Comparison of ENCODE assay signal across 31 mouse cellular contexts in genomic region chr14:34770467-34770866, GRCm38 (mm10). TPM values are rescaled to one million over a fixed set of nuclear protein-coding genes. Genes with fewer than 3 reads are reported as not detected.
DNase-seq lines count a peak whose midpoint lies in the region; ATAC-seq and TF ChIP-seq lines count a peak whose summit lies in the region.
"Had no signal": no experiment of that assay in that cellular context is flagged by ENCODE, and none has a peak within 500 bp of the region (broad histone marks: within the 10 kb centered on the region; RNA-seq: fewer than 3 reads in every experiment).

No protein-coding gene starts in this region.

- no peak for ATAC-seq in hindbrain, embryonic 15.5 days (ENCODE audit: low FRiP score, low read depth)
- no peak for ATAC-seq in hindbrain, embryonic 16.5 days
- no peak for ATAC-seq in liver, postnatal 0 days
- no peak for ATAC-seq in megakaryocyte, adult 5-6 weeks (ENCODE audit: poor library complexity, severe bottlenecking)
- no peak for ATAC-seq in activated CD4-positive, CD25-positive, alpha-beta regulatory T cell, adult 4 months
- ATAC-seq: Patski had no signal

- peak overlapping the region; percentile 97; the same call in 1 of the 2 replicates for H3K4me2 ChIP-seq in hindbrain, embryonic 15.5 days
- H3K4me2 ChIP-seq in hindbrain, embryonic 16.5 days (ENCODE audit: low read length) = no peak overlapping the region
- no peak overlapping the region for H3K4me2 ChIP-seq in liver, postnatal 0 days (ENCODE audit: low read depth, low read length)

- H3K9me3 ChIP-seq in hindbrain, embryonic 15.5 days = no peaks in the 10 kb centered on the region
- no peaks in the 10 kb centered on the region for H3K9me3 ChIP-seq in hindbrain, embryonic 16.5 days (ENCODE audit: control insufficient read depth, low read length)
- H3K9me3 ChIP-seq in ES-E14 (ENCODE audit: control insufficient read depth, insufficient read depth, low read depth, low read length) = no peaks in the 10 kb centered on the region
- H3K9me3 ChIP-seq in liver, postnatal 0 days (ENCODE audit: low read length) = no peaks in the 10 kb centered on the region
- H3K9me3 ChIP-seq: embryonic facial prominence, embryonic 10.5 days; forebrain, embryonic 15.5 days; heart, embryonic 12.5 days; hindbrain, embryonic 13.5 days; intestine, embryonic 15.5 days; limb, embryonic 13.5 days; midbrain, embryonic 12.5 days; neural tube, embryonic 13.5 days; stomach, embryonic 15.5 days had no signal

- no peak overlapping the region for H3K4me3 ChIP-seq in hindbrain, embryonic 15.5 days
- H3K4me3 ChIP-seq in hindbrain, embryonic 16.5 days (ENCODE audit: low read length) = no peak overlapping the region
- no peak overlapping the region for H3K4me3 ChIP-seq in ES-E14 (ENCODE audit: insufficient read depth in 1 of 2, low read depth in 1 of 2, low read length in 2 of 2, poor library complexity in 1 of 2, severe bottlenecking in 1 of 2)
- H3K4me3 ChIP-seq in liver, postnatal 0 days (ENCODE audit: low read depth, low read length) = no peak overlapping the region

- no peak for TF ChIP-seq CTCF in liver, postnatal 0 days (IDR thresholded peaks at IDR 0.05; ENCODE audit: low read depth)

- TF ChIP-seq EP300 in liver, postnatal 0 days (IDR thresholded peaks at IDR 0.05; ENCODE audit: low read depth) = no peak

- H3K4me1 ChIP-seq in hindbrain, embryonic 15.5 days (replicated peaks) = peaks cover 16% of the 10 kb centered on the region
- peaks cover 2% of the 10 kb centered on the region; the same call in 1 of the 2 replicates for H3K4me1 ChIP-seq in hindbrain, embryonic 16.5 days (ENCODE audit: control insufficient read depth, insufficient read depth, low read depth, low read length)
- H3K4me1 ChIP-seq in ES-E14 (ENCODE audit: control insufficient read depth in 2 of 2, insufficient read depth in 2 of 2, low read length in 2 of 2, poor library complexity in 1 of 2) = peaks cover 12 to 18% of the 10 kb centered on the region in 2 experiments
- H3K4me1 ChIP-seq in liver, postnatal 0 days (ENCODE audit: insufficient read depth) = peaks cover 3% of the 10 kb centered on the region

- DNase-seq in ES-E14 (ENCODE audit: low read depth, low spot score) = peak; percentile 26
- DNase-seq in induced T-regulatory cell, adult 2 months (ENCODE audit: low read depth) = peak; percentile 35
- peak; percentile 12 for DNase-seq in liver, postnatal 0 days
- no peak for DNase-seq in embryo, embryonic 10.5 days (ENCODE audit: low spot score)
- DNase-seq: adrenal gland, postnatal 14 days; B cell, adult 2 months; cerebellum, adult 9-10 months; kidney, adult 9 months; kidney, postnatal 25 days; lung, adult 18-20 months; lung, postnatal 14 days; thymus, adult 18-20 months; thymus, postnatal 4 days had no signal

- H3K36me3 ChIP-seq in hindbrain, embryonic 15.5 days = no peaks in the 10 kb centered on the region
- H3K36me3 ChIP-seq in hindbrain, embryonic 16.5 days (ENCODE audit: control insufficient read depth, insufficient read depth, low read length) = no peaks in the 10 kb centered on the region
- no peaks in the 10 kb centered on the region for H3K36me3 ChIP-seq in ES-E14 (ENCODE audit: control insufficient read depth, insufficient read depth, low read length, poor library complexity, severe bottlenecking)
- H3K36me3 ChIP-seq in liver, postnatal 0 days (replicated peaks; ENCODE audit: insufficient read depth, low read length) = no peaks in the 10 kb centered on the region
- H3K36me3 ChIP-seq: embryonic facial prominence, embryonic 10.5 days; forebrain, embryonic 15.5 days; heart, embryonic 12.5 days; hindbrain, embryonic 13.5 days; intestine, embryonic 15.5 days; limb, embryonic 13.5 days; midbrain, embryonic 12.5 days; neural tube, embryonic 13.5 days; stomach, embryonic 15.5 days had no signal

- H3K27ac ChIP-seq in hindbrain, embryonic 15.5 days (replicated peaks) = no peak overlapping the region
- no peak overlapping the region for H3K27ac ChIP-seq in hindbrain, embryonic 16.5 days (ENCODE audit: low read depth, low read length)
- no peak overlapping the region for H3K27ac ChIP-seq in ES-E14 (ENCODE audit: insufficient read depth, low read depth, low read length, poor library complexity, severe bottlenecking)
- no peak overlapping the region for H3K27ac ChIP-seq in liver, postnatal 0 days (ENCODE audit: low read depth)
- H3K27ac ChIP-seq: embryonic facial prominence, embryonic 10.5 days; forebrain, embryonic 15.5 days; hindbrain, embryonic 13.5 days; intestine, embryonic 15.5 days; limb, embryonic 13.5 days; midbrain, embryonic 12.5 days; neural tube, embryonic 13.5 days; stomach, embryonic 15.5 days had no signal

- WGBS in hindbrain, embryonic 15.5 days = 88% methylated on average over 6 of the region's 6 CpGs
- 88% methylated on average over 6 of the region's 6 CpGs for WGBS in hindbrain, embryonic 16.5 days
- WGBS in liver, postnatal 0 days (ENCODE audit: insufficient replicate concordance) = 76% methylated on average over 6 of the region's 6 CpGs

- in situ Hi-C loops in ES-E14 (cut with MboI; ENCODE audit: low sequenced_read_pairs in 2 of 2, unreplicated experiment in 2 of 2) = loop anchor here (10.0 kb wide), 1 partner anchor 146 kb away; no protein-coding TSS in a partner anchor

- no peak overlapping the region for H3K9ac ChIP-seq in hindbrain, embryonic 15.5 days
- H3K9ac ChIP-seq in hindbrain, embryonic 16.5 days (ENCODE audit: low read depth, low read length) = no peak overlapping the region
- H3K9ac ChIP-seq in ES-E14 (ENCODE audit: insufficient read depth, low read depth, low read length, poor library complexity, severe bottlenecking) = no peak overlapping the region
- H3K9ac ChIP-seq in liver, postnatal 0 days (replicated peaks) = no peak overlapping the region
- H3K9ac ChIP-seq: stomach, embryonic 15.5 days had no signal

- no peaks in the 10 kb centered on the region for H3K27me3 ChIP-seq in hindbrain, embryonic 15.5 days
- 0 out of 2 replicates have a peak, but pooled peaks cover 4% of the 10 kb centered on the region for H3K27me3 ChIP-seq in hindbrain, embryonic 16.5 days (replicated peaks; ENCODE audit: control insufficient read depth, insufficient read depth, low read length)
- no peaks in the 10 kb centered on the region for H3K27me3 ChIP-seq in liver, postnatal 0 days (ENCODE audit: insufficient read depth, low read length)
- H3K27me3 ChIP-seq: forebrain, embryonic 15.5 days; intestine, embryonic 15.5 days had no signal

TF ChIP-seq in ES-E14, 5 proteins besides CTCF, POLR2A, EP300 and RAD21:
- TF ChIP-seq MAFK (IDR thresholded peaks at IDR 0.05; ENCODE audit: insufficient read depth, low read depth, low read length) (no peak), ZC3H11A (IDR thresholded peaks at IDR 0.05; ENCODE audit: borderline replicate concordance, low read depth, low read length) (no peak), ZNF384 (IDR thresholded peaks at IDR 0.05; ENCODE audit: low read depth, low read length) (no peak), CHD2 (IDR thresholded peaks at IDR 0.05; ENCODE audit: low read depth, low read length) (no peak), HCFC1 (IDR thresholded peaks at IDR 0.05; ENCODE audit: borderline replicate concordance, insufficient read depth, low read length) (no peak)

RNA-seq across cellular contexts. Expression of gene Grid1, which starts 49.4 kb away (rescaled TPM):
- 6.8 and 7.1 TPM in 2 replicates for polyA plus RNA-seq in hindbrain, embryonic 15.5 days (2015; fragmentation: Nextera tagmentation; extraction: Ambion mirVana)
- polyA plus RNA-seq in hindbrain, embryonic 16.5 days (2015; fragmentation: Nextera tagmentation; extraction: Ambion mirVana) = 5.8 and 7.1 TPM in 2 replicates
- total RNA-seq in ES-E14 (2012; rRNA removed) = 0.26 and 0.54 TPM in 2 replicates
- polyA plus RNA-seq in liver, postnatal 0 days (2015; fragmentation: Nextera tagmentation; extraction: Ambion mirVana) = not detected in 2 replicates
- not detected in 2 replicates for total RNA-seq in megakaryocyte, adult 5-6 weeks (2015)
- not detected in 2 replicates for total RNA-seq in megakaryocyte, adult 5-6 weeks (2017)
- polyA plus RNA-seq in activated CD4-positive, CD25-positive, alpha-beta regulatory T cell, adult 4 months (2017; shearing (Covaris generic)) = not detected
- total RNA-seq: common myeloid progenitor, adult 5-6 weeks; gastrocnemius, adult 8-10 months; heart, postnatal 25 days; megakaryocyte progenitor cell, adult 5-6 weeks had no signal
- polyA plus RNA-seq: Patski had no signal
